Mouse (Mus musculus): ENCODE measurements around the gene Vmn1r74. TPM values are rescaled to one million over a fixed set of nuclear protein-coding genes. Genes with fewer than 3 reads are reported as not detected.
"Not testable (repeated sequence)": the region's sequence is repeated elsewhere in the genome, so short reads cannot be mapped to it uniquely, and the experiment has no call there.

Vmn1r74 gene
- not detected in 2 replicates for polyA plus RNA-seq (2016; fragmentation: Nextera tagmentation; extraction: Ambion mirVana)

DNA sequence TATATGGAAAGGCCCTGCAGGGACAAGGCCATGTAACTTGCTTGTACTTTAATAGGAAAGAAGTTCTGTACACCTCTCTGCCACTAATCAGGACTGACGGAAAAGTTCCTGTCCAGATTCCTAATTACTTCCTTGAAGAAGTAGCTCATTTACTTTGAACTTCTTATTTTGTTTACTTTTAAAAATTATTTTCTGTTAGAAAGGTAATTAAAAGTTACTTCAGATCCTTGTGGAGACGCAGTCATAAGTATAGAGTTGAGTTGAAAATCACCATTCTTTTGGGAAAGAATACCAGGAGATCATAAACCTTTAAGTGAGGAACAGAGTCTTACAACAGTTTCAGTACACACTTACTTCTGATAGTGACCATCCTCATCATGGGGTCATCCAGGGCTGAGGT lies at the start of gene Vmn1r74:
Vmn1r74 (plus strand) TSS at position 301 of the 400 bp plus-strand sequence.
- Histone ChIP-seq H3K4me1 (no peaks in the 10 kb centered on the region), H3K27ac (no peak within 1 kb of the TSS), H3K9me3 (peaks cover 30% of the 10 kb centered on the region), H3K36me3 (replicated peaks) (no peaks in the 10 kb centered on the region), H3K4me3 (no peak within 1 kb of the TSS), H3K27me3 (ENCODE audit: poor library complexity, severe bottlenecking) (no peaks in the 10 kb centered on the region)
- WGBS, result 85% methylated on average over 2 of the region's 2 CpGs
- DNase-seq (ENCODE audit: extremely low spot score, low spot score), result no peak

DNA sequence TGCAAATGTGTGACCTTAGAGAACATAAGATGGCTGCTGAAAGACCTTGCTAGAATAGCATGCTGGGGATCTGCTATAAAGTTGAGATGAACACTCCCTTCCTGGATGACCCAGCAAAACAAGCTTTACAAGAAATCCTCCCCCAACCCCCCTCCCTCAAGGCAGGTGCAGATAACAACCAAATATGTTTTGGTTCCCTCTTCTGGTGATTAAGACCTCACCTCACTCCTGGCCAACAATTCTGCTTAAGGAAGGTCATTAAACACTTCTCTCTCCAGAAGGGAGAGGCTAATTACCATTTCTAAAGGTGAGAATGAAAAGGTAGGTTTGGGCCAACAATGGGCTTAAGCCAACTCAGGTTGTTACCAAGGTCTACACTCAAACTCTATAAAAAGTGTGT lies 20.0 kb upstream of the Vmn1r74 start:
- Histone ChIP-seq H3K9me3 (peaks cover 60% of the 10 kb centered on the region), H3K4me3 (no peak overlapping the region), H3K36me3 (replicated peaks) (no peaks in the 10 kb centered on the region), H3K27me3 (ENCODE audit: poor library complexity, severe bottlenecking) (no peaks in the 10 kb centered on the region), H3K27ac (no peak overlapping the region), H3K4me1 (no peaks in the 10 kb centered on the region)
- DNase-seq (ENCODE audit: extremely low spot score, low spot score), result no peak

GRCm38 (mm10) chr7:11822166-11822565 lies 11.6 kb upstream of the Vmn1r74 start:
- H3K4me3 ChIP-seq, result no peak overlapping the region
- no peaks in the 10 kb centered on the region for H3K27me3 ChIP-seq (ENCODE audit: poor library complexity, severe bottlenecking)
- DNase-seq (ENCODE audit: extremely low spot score, low spot score), result no peak
- no peaks in the 10 kb centered on the region for H3K4me1 ChIP-seq
- no peak overlapping the region for H3K27ac ChIP-seq
- peaks cover 76% of the 10 kb centered on the region for H3K9me3 ChIP-seq
- whole genome bisulfite sequencing, result 85% methylated on average over 1 of the region's 1 CpGs
- H3K36me3 ChIP-seq (replicated peaks), result no peaks in the 10 kb centered on the region

GRCm38 (mm10) chr7:11823246-11823645 lies 10.5 kb upstream of the Vmn1r74 start:
- not testable (repeated sequence) for H3K27me3 ChIP-seq (ENCODE audit: poor library complexity, severe bottlenecking); H3K36me3 ChIP-seq (replicated peaks); H3K4me1 ChIP-seq; H3K27ac ChIP-seq; DNase-seq (ENCODE audit: extremely low spot score, low spot score); H3K4me3 ChIP-seq
- WGBS, result 91% methylated on average over 9 of the region's 9 CpGs
- peaks cover 68% of the 10 kb centered on the region for H3K9me3 ChIP-seq

DNA sequence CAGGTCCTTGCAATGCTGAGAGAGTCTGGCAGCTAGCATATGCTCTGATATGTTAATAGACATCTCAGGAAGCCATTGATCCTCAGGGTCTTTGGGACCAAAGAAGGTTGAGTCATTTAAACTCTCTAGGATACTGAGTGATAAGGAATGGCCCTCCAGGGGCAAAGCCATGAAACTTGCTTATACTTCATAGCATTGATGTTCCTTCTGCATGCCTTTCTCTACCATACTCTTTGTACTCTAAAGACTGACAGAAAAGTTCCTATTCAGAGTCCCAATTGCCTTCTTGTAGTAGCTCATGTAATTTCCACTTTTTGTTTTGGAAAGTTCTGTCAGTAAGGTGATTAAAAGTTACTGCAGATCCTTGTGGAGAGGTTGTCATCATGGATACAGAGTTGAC lies 40.5 kb downstream of the Vmn1r74 start, which contains the start of gene Vmn1r75:
Vmn1r75 (plus strand) TSS at position 301 of the 400 bp plus-strand sequence.
- Histone ChIP-seq H3K4me3 (no peak within 1 kb of the TSS), H3K27me3 (ENCODE audit: poor library complexity, severe bottlenecking) (no peaks in the 10 kb centered on the region), H3K9me3 (peaks cover 16% of the 10 kb centered on the region), H3K36me3 (replicated peaks) (no peaks in the 10 kb centered on the region), H3K27ac (no peak within 1 kb of the TSS), H3K4me1 (no peaks in the 10 kb centered on the region)
- no peak for DNase-seq (ENCODE audit: extremely low spot score, low spot score)

Other genes with a start within 250 kb of the Vmn1r74 start
- gene Zscan4-ps3, start 224.7 kb upstream of the Vmn1r74 start, polyA plus RNA-seq (2016; fragmentation: Nextera tagmentation; extraction: Ambion mirVana), result not detected in 2 replicates
- not detected in 2 replicates for gene Vmn1r72, start 153.8 kb upstream of the Vmn1r74 start, polyA plus RNA-seq (2016; fragmentation: Nextera tagmentation; extraction: Ambion mirVana)
- gene Vmn1r73, start 103.7 kb upstream of the Vmn1r74 start, polyA plus RNA-seq (2016; fragmentation: Nextera tagmentation; extraction: Ambion mirVana), result not detected in 2 replicates
- not detected in 2 replicates for gene Vmn1r75, start 40.6 kb downstream of the Vmn1r74 start, polyA plus RNA-seq (2016; fragmentation: Nextera tagmentation; extraction: Ambion mirVana)
- gene Vmn1r76, start 104.2 kb downstream of the Vmn1r74 start, polyA plus RNA-seq (2016; fragmentation: Nextera tagmentation; extraction: Ambion mirVana), result not detected in 2 replicates
- not detected in 2 replicates for gene Vmn1r77, start 202.8 kb downstream of the Vmn1r74 start, polyA plus RNA-seq (2016; fragmentation: Nextera tagmentation; extraction: Ambion mirVana)

Data from forebrain, embryonic 10.5 days (tissue).